Mouse (Mus musculus) megakaryocyte, embryonic 14.5 days (primary cell): ENCODE measurements around the gene Urgcp. TPM values are rescaled to one million over a fixed set of nuclear protein-coding genes. Genes with fewer than 3 reads are reported as not detected.

ENCODE experiments used
- H3K27me3 ChIP-seq: replicated peaks from 2 replicates; pipeline ENCODE3; 2012; ENCODE audit warnings: inconsistent platforms
- H3K36me3 ChIP-seq: replicated peaks from 2 replicates; pipeline ENCODE3; 2012; ENCODE audit warnings: low read length, inconsistent platforms, mixed read lengths
- H3K4me1 ChIP-seq: 2 replicates; pipeline ENCODE4 v1.6.1; 2012; ENCODE audit warnings: inconsistent platforms
- H3K4me3 ChIP-seq: replicated peaks from 2 replicates; pipeline ENCODE3; 2012; ENCODE audit warnings: moderate library complexity, mild to moderate bottlenecking, inconsistent platforms
- H3K9me3 ChIP-seq: 2 replicates; pipeline ENCODE4 v1.6.1; 2012; ENCODE audit warnings: inconsistent platforms
- FLI1 ChIP-seq: IDR thresholded peaks from 2 replicates; pipeline ENCODE4 v1.6.1; 2012; ENCODE audit warnings: low read length, inconsistent platforms, mixed read lengths
- GATA1 ChIP-seq: IDR thresholded peaks from 3 replicates; pipeline ENCODE4 v1.6.1; 2012; ENCODE audit warnings: mixed read lengths, low read length, inconsistent platforms, borderline replicate concordance
- polyA plus RNA-seq: library from polyadenylated mRNA; stranded (reverse); fragments of >175 nt; gene quantifications from 2 replicates; pipeline ENCODE4 v1.2.3, GENCODE M21; 2012; ENCODE audit warnings: low replicate concordance; ENCODE audit not compliant: insufficient read depth

The Urgcp gene
- polyA plus RNA-seq, 1 experiment = 10.2 TPM

GRCm38 (mm10) chr11:5799621-5800490 lies 37.7 kb upstream of the Urgcp start:
- H3K27me3 ChIP-seq = no peaks in the 10 kb centered on the region
- no peaks in the 10 kb centered on the region for H3K9me3 ChIP-seq
- H3K4me1 ChIP-seq = peaks cover 79% of the 10 kb centered on the region
- H3K4me3 ChIP-seq = no peak overlapping the region
- TF ChIP-seq FLI1 (no peak), GATA1 (no peak)
- peaks cover 74% of the 10 kb centered on the region for H3K36me3 ChIP-seq

DNA sequence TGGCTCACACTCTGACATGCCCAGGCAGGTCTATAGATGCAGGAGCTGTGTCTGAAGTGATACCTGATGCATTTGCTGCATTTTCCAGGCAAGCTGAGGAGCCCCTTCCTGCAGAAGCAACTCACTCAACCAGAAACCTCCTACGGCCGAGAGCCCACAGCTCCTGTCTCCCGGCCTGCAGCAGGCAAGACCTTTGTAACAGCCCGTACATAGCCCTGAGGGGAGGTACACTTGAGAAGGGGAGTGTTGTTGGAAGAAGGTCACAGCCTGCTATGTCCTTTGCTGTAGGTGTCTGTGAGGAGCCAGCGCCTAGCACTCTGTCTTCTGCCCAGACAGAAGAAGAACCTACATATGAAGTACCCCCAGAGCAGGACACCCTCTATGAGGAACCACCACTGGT lies 35.8 kb upstream of the Urgcp start:
- H3K4me1 ChIP-seq = peaks cover 77% of the 10 kb centered on the region
- TF ChIP-seq GATA1 (no peak), FLI1 (no peak)
- no peak overlapping the region for H3K4me3 ChIP-seq
- no peaks in the 10 kb centered on the region for H3K9me3 ChIP-seq
- peaks cover 93% of the 10 kb centered on the region for H3K36me3 ChIP-seq
- no peaks in the 10 kb centered on the region for H3K27me3 ChIP-seq

- H3K36me3 ChIP-seq = peaks cover 99% of the 10 kb centered on the region
- peaks cover 77% of the 10 kb centered on the region for H3K4me1 ChIP-seq
- no peaks in the 10 kb centered on the region for H3K9me3 ChIP-seq
- H3K4me3 ChIP-seq = no peak overlapping the region
- no peaks in the 10 kb centered on the region for H3K27me3 ChIP-seq
- TF ChIP-seq GATA1 = no peak
- no peak for TF ChIP-seq FLI1
These were observed 35.2 kb upstream of the Urgcp start for GRCm38 (mm10) chr11:5797371-5797770.

- TF ChIP-seq GATA1 = no peak
- TF ChIP-seq FLI1 = no peak
- H3K4me3 ChIP-seq = no peak overlapping the region
- H3K9me3 ChIP-seq = no peaks in the 10 kb centered on the region
- peaks cover 77% of the 10 kb centered on the region for H3K4me1 ChIP-seq
- H3K36me3 ChIP-seq = peaks cover 100% of the 10 kb centered on the region
- no peaks in the 10 kb centered on the region for H3K27me3 ChIP-seq
These were observed 34.8 kb upstream of the Urgcp start for GRCm38 (mm10) chr11:5796939-5797338.

DNA sequence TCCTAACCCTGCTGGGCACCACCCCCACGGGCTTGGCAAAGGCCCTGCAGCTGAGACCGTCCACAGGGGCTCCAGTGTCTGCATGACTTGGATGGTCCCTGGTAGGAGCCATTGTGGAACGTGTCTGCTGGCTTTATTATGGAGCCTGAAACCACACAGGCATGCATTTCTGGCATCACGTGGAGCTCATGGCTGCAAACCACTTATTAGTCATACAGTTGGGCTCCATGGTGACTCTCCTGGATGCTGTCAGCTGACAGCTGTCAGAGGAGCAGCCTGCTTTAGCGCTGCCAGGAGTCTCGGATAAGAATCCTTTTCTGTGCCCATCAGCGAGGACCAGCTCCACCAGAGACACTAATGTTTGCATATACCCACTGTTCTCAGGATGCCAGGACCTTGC lies 33.5 kb upstream of the Urgcp start:
- no peaks in the 10 kb centered on the region for H3K27me3 ChIP-seq
- H3K36me3 ChIP-seq = peaks cover 98% of the 10 kb centered on the region
- no peak overlapping the region for H3K4me3 ChIP-seq
- no peaks in the 10 kb centered on the region for H3K9me3 ChIP-seq
- peaks cover 76% of the 10 kb centered on the region for H3K4me1 ChIP-seq
- TF ChIP-seq FLI1 (no peak), GATA1 (no peak)

DNA sequence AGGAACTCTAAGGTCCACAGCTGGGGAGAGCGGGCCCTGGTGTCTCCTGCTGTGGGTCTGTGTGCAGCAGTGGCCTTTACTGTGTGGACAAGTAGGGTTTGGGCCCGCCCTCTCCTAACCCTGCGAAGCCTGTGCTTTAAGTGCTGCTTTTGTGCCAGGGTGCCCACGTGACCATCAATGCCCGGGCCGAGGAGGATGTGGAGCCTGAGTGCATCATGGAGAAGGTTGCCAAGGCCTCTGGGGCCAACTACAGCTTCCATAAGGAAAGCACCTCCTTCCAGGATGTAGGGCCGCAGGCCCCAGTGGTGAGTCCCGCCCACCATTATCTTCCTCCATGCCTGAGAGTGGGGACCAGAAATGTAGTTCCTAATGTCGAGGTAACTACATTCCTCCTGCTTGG lies 33.1 kb upstream of the Urgcp start:
- Histone ChIP-seq H3K4me1 (peaks cover 76% of the 10 kb centered on the region), H3K36me3 (peaks cover 98% of the 10 kb centered on the region), H3K9me3 (no peaks in the 10 kb centered on the region), H3K4me3 (no peak overlapping the region), H3K27me3 (no peaks in the 10 kb centered on the region)
- TF ChIP-seq GATA1 = no peak
- no peak for TF ChIP-seq FLI1

DNA sequence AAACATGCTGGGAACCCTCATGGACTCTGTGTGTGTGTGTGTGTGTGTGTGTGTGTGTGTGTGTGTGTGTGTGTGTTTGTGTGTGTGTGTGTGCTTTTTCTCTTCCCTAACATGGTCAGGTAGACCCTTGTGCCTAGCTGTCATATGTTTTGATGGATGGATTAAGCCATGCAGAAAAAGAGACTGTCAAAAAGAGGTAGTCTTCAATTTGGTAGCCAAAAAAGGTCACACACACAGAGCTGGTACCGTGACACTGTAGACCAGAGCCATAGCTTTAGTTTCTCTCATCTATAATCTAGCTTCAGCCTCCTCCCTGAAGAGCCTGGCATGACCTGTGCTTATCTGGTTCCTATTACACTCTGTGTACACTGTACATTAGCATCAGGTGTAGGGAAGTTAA lies 28.3 kb upstream of the Urgcp start:
- TF ChIP-seq FLI1 (no peak), GATA1 (no peak)
- no peaks in the 10 kb centered on the region for H3K27me3 ChIP-seq

DNA sequence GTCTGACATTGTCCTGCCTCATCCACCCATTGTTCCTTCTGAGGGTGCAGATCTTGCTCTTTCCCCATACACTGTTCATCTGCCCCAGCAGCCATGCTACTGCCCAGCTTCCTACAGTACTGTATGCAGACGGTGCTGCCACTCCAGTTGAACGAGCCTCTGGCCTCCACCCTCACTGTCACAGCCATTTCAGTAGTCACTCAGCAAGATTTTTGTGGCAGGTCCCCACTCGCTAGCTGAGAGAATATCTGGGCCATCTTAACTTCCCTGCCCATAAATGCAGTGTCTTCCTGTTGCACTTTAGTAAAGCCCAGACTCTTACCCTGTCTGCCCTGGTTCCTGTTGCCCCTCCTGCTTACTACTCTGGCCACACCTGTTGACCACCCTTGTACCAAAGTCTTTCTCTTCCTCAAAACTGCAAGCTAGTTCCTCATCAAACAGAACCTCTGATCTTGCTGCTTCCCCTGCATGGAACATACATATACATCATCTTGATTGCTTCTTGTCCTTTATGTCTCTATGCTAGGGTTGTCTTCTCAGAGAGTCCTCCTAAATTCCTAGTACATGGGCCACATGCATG lies 27.7 kb upstream of the Urgcp start:
- Histone ChIP-seq H3K9me3 (no peaks in the 10 kb centered on the region), H3K36me3 (peaks cover 50% of the 10 kb centered on the region), H3K4me3 (peak overlapping the region; percentile 99), H3K4me1 (peaks cover 76% of the 10 kb centered on the region), H3K27me3 (no peaks in the 10 kb centered on the region)
- TF ChIP-seq FLI1 (no peak), GATA1 (no peak)

More for the DNA sequence above, 28.3 kb upstream of the Urgcp start:
- Histone ChIP-seq H3K4me3 (peak overlapping the region; percentile 28), H3K9me3 (no peaks in the 10 kb centered on the region), H3K36me3 (peaks cover 55% of the 10 kb centered on the region), H3K4me1 (peaks cover 77% of the 10 kb centered on the region)

DNA sequence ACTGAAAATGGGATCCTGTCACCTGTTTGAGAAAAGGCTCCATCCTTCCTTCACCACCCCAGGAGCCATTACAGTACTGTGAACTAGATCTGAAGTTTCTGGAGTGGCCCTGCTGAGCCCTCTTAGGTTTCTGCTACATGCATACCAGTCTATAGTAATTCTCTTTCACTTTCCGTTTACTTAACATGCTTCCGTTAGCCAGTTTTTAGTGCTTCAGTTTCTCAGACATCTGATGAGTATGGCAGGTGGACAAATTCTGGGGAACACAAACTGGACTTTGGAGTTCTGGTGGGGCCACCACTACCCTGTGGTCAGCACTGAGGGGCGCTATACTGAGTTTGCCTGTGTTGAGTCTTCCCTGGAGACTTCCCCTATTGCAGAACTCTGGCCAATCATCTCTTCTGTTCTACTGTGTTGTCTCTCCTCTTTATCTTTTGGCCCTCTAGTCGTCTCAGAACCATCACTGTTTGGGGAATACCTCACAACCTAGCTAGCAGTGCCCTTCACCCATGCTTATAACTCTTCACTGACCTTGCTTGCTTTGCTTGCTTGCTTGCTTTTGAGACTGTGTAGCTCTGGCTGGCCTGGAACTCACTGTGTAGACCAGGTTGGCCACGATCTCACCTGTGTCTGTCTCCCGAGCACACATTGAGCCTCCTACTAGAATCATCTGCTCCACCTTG lies 27.0 kb upstream of the Urgcp start:
- H3K27me3 ChIP-seq = no peaks in the 10 kb centered on the region
- no peaks in the 10 kb centered on the region for H3K9me3 ChIP-seq
- H3K4me3 ChIP-seq = peak overlapping the region; percentile 99
- peaks cover 45% of the 10 kb centered on the region for H3K36me3 ChIP-seq
- peaks cover 74% of the 10 kb centered on the region for H3K4me1 ChIP-seq
- no peak for TF ChIP-seq FLI1
- no peak for TF ChIP-seq GATA1
